Comparison of ENCODE assay signal across 27 mouse cellular contexts in the genomic region with DNA sequence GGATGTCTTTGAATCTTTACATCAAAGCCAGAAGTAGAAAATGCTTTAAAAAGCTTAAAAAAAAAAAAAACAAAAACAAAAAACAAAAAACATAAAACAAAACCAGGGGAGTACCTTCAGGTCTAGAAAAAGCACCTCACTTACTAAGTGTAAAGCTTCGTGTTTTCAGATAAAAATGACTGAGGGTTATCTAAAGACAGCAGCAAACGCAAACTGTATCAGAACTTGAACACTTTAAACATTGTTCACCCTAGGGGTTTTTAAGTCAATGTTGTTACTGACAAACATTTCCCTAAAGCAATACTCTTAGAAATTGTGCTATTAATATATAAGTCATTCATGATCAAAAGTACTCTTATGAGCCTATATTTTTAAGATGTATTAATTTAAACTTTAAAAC.
"Had no signal": no experiment of that assay in that cellular context is flagged by ENCODE, and none has a peak within 500 bp of the region (broad histone marks: within the 10 kb centered on the region; RNA-seq: fewer than 3 reads in every experiment).

No protein-coding gene starts in this region.

- H3K36me3 ChIP-seq: limb, embryonic 10.5 days; limb, embryonic 12.5 days; limb, embryonic 13.5 days; limb, embryonic 15.5 days; liver, embryonic 12.5 days; liver, embryonic 13.5 days; liver, embryonic 15.5 days; lung, embryonic 15.5 days; midbrain, embryonic 10.5 days; midbrain, embryonic 12.5 days; midbrain, embryonic 13.5 days; midbrain, embryonic 15.5 days had no signal

- H3K9ac ChIP-seq: limb, embryonic 12.5 days; limb, embryonic 13.5 days; limb, embryonic 15.5 days; liver, embryonic 12.5 days; liver, embryonic 13.5 days; liver, embryonic 14.5 days; liver, embryonic 15.5 days; liver, postnatal 0 days; lung, embryonic 14.5 days; lung, embryonic 15.5 days; midbrain, embryonic 12.5 days; midbrain, embryonic 13.5 days; midbrain, embryonic 15.5 days had no signal

- H3K4me3 ChIP-seq: limb, embryonic 10.5 days; limb, embryonic 12.5 days; limb, embryonic 13.5 days; limb, embryonic 15.5 days; liver, embryonic 12.5 days; liver, embryonic 13.5 days; liver, embryonic 15.5 days; lung, embryonic 15.5 days; megakaryocyte, embryonic 14.5 days; midbrain, embryonic 10.5 days; midbrain, embryonic 12.5 days; midbrain, embryonic 13.5 days; midbrain, embryonic 15.5 days; myocyte had no signal

- H3K4me1 ChIP-seq: limb, embryonic 10.5 days; limb, embryonic 12.5 days; limb, embryonic 13.5 days; limb, embryonic 15.5 days; liver, embryonic 12.5 days; liver, embryonic 13.5 days; liver, embryonic 15.5 days; lung, embryonic 15.5 days; megakaryocyte, embryonic 14.5 days; midbrain, embryonic 10.5 days; midbrain, embryonic 12.5 days; midbrain, embryonic 13.5 days; midbrain, embryonic 15.5 days had no signal

- H3K27me3 ChIP-seq: limb, embryonic 12.5 days; limb, embryonic 13.5 days; limb, embryonic 15.5 days; liver, embryonic 12.5 days; liver, embryonic 13.5 days; liver, embryonic 15.5 days; lung, embryonic 15.5 days; megakaryocyte, embryonic 14.5 days; midbrain, embryonic 12.5 days; midbrain, embryonic 13.5 days; midbrain, embryonic 15.5 days had no signal

- H3K27ac ChIP-seq: limb, embryonic 10.5 days; limb, embryonic 12.5 days; limb, embryonic 13.5 days; limb, embryonic 15.5 days; liver, embryonic 12.5 days; liver, embryonic 13.5 days; liver, embryonic 14.5 days; liver, embryonic 15.5 days; lung, embryonic 15.5 days; macrophage; midbrain, embryonic 10.5 days; midbrain, embryonic 12.5 days; midbrain, embryonic 13.5 days; midbrain, embryonic 15.5 days had no signal

- H3K9me3 ChIP-seq: limb, embryonic 10.5 days; limb, embryonic 12.5 days; limb, embryonic 15.5 days; liver, embryonic 12.5 days; liver, embryonic 13.5 days; liver, embryonic 15.5 days; lung, embryonic 15.5 days; midbrain, embryonic 10.5 days; midbrain, embryonic 12.5 days; midbrain, embryonic 15.5 days had no signal

- DNase-seq: left cerebral cortex, postnatal 4 days; liver; liver, embryonic 13.5 days; liver, postnatal 0 days; lung, adult 18-20 months; lung, adult 2 months; lung, embryonic 14.5 days; lung, postnatal 10 days; lung, postnatal 14 days; lung, postnatal 36 days; lung, postnatal 4 days; midbrain, embryonic 14.5 days had no signal
